Mouse (Mus musculus) liver, adult (tissue): ENCODE measurements at regions not wholly inside any gene's neighbourhood (a gene's known extent, or its start where the extent isn't known, plus 50 kb on each side); places are given as distances from the start of the nearest gene placed in this dataset.

Experiments used
- GATA4 ChIP-seq: IDR thresholded peaks from 2 replicates; pipeline ENCODE4 v1.6.1; 2014; ENCODE audit warnings: mild to moderate bottlenecking, low read length; ENCODE audit not compliant: insufficient replicate concordance

GRCm38 (mm10) chr15:59225637-59226036, 336.5 kb downstream of the Gm49356 start:
- TF ChIP-seq GATA4 = no peak

DNA sequence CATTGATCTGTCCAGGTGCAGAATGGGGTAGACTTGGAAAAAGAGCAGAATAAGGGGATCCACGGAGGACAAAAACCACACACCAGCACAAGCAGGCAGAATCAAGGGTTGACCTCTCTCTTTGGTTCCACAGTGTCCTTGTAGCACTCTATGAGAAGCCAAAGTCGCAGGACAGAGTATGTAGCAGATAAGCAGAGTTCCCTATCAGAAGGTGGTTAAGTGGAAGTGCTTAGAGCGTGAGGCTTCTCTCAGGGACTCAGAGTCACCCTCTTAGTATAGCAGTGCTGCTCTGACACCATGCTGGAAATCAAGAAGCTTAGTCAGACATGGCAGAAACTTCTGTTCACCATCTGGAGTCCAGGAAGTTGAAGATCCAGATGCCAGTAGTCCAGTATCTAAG, 338.2 kb downstream of the Gm49356 start:
- no peak for TF ChIP-seq GATA4

- no peak for TF ChIP-seq GATA4
Observed at GRCm38 (mm10) chr15:59230536-59230935, 341.4 kb downstream of the Gm49356 start.

- TF ChIP-seq GATA4 = no peak
Observed at GRCm38 (mm10) chr15:59231703-59232102, 342.6 kb downstream of the Gm49356 start.

DNA sequence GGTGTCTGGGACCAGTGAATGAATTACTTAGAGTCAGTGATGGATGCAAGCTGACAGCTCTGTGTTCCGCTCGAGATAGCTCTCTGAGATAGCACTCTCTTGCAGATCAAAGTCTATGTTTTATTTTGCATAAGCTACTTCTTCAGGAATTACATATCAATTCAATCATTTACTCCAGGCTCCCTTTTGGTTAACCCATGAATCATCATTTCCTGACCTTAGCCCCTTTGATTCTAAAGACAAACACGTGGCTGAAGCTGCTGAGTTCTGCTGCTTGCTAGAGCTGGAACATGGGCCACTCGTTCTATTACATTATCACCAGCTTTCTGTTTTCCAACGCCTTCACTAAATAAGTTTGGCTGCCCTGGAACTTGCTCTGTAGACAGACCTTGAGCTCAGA, 343.2 kb downstream of the Gm49356 start:
- TF ChIP-seq GATA4 = no peak

DNA sequence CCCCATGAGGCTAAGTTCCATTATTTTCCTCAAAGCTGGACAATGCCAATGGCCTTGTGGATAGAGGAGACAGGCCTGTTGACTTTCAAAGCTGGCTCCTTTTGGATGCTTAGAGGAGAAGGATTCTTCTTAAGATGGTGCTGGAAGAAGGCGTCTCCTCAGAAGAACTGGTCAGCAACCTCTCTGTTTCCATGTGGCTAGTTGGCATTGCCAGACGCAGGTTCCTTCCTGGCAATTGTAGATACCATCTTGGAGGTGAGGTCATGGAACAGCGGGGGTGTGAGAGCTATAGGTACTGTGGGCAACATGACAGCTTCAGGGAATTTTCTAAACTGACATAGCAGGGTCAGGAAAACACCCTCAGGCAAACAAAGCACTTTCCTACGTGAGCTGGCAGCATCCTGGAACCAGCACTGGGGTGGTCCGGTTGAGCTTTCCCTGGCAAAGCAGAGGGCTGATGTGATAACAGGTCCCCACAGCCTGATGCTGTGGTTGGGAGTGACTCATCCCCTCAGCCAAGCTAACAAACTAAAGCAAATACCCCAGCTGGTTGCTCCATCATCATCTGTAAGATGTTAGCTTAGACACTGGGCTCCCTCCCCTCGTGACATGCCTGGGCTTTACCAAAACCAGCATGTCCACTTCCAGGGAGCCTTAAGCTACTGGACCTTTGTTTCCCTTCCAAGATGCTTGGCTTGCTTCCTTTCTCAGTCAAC, 348.5 kb downstream of the Gm49356 start:
- no peak for TF ChIP-seq GATA4

- TF ChIP-seq GATA4 = no peak
Observed at GRCm38 (mm10) chr15:59241752-59242151, 352.7 kb downstream of the Gm49356 start.

DNA sequence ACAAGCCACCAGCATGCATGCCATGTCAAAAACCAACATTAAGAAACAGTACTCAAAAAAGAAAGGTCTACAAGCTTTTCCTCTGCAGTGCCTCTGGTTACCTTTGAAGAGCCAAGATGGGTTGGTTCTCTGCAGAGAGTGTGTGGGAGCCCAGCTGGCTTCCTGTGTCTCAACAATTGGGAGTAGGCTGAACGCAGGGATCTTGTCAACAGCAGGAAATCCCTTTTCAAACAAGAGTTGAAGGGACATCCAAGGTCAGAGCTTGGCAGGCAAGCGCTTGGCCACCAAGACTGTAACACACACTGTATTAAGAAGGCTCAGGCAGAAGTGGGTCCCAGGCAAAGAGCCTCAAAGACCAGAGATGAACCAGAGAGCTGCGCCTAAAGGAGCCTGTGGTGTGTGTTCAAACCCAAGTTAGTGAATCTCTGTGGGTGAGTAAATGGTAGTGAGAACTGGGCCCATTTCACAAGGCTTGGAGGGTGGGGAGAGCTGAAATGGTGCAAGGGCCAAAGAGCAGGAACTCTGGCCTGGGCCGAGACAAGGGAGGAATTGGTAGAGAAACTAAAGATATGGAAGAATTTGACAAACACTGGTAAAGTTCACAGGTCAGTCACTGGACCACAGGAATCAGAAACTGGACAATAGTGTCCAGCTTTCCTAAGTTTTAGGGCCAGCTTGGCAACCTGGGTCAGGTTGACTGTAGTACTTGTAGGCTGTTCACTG, 357.0 kb downstream of the Gm49356 start:
- TF ChIP-seq GATA4 = no peak

GRCm38 (mm10) chr15:59248477-59249260, 359.6 kb downstream of the Gm49356 start:
- no peak for TF ChIP-seq GATA4

DNA sequence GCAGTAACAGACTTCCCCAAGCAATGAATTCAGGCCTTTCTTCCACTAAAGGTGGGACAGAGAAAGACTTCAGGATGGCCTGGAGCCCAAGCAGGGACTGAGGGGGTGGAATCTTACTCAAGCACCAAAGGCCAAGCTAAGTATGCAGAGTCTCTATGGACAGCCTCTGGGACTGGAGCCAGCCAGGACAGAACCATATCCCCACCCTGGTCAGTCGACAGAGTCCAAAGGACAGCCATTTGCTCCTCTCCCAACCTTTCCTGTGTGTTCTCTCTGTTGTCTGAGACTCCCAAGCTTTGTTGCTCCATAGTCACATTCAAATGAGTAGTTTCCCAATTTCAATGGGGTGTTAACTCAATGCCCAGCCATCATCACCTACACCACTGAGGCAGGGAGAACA, 372.3 kb downstream of the Gm49356 start:
- TF ChIP-seq GATA4 = no peak

DNA sequence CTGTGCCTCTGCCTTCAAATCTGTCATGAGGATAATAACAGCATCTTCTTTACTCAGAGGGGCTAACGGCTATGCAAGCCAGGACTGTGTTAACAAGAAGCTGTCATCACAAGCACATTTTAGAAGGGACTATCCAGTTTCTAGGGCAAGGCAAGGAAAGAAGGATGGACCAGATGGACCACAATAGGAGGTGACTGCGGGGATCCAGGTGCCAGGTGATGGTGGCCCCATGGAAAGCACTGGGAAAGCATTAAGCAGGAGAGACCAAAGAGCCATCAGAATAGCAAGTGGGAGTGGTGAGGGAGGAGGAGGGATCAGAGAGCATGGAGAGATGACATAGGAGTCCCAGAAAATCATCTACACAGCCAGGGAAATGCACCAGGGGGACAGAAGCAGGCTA, 373.3 kb downstream of the Gm49356 start:
- TF ChIP-seq GATA4 = no peak

DNA sequence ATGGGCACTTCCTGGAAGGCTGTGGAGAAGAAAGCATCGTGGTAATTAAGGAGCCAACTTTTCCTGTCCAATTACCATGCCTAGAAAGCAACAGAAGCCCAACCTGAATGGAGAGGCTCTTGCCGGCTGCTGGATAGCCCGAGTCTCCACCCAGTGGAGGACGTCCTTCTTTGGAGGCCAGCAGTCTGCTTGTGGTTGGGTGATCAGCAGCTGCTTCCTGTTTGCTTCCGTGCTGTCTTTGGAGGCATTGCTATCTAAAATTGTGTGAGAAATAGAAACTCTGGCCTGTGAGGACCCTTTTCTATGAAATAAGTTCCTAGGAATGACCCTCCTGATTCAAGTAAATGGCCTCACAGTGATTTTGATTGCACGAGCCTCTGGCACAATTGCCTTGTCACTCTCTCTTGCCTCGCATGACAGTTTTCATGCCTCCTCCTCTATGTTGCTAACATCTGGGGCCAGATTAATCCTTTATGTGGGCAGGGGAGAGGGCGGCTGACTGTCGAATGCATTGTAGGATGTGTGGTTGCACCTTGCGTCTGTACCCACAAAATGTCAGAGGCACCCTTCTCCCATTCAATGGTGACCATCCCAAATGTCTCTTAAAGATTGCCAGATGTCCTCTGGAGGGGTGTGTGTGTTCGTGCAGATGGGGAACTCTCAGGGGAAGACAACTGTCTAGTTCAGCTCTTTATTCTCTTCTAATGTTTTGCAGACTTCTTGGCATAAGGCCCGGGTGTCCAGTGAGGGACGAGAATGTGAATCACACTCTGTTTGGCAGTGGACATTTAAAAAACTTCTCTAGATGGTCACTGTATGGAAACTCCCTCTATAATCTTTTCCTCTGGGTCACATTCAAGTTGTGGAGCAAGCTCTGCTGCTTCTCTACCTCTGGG, 374.6 kb downstream of the Gm49356 start:
- peak; percentile 47; the same call in 1 of the 2 replicates for TF ChIP-seq GATA4
